Mouse (Mus musculus) T-cell, adult 66 days (primary cell): Measurements from ENCODE around the gene Scgb2b7. TPM values are rescaled to one million over a fixed set of nuclear protein-coding genes. Genes with fewer than 3 reads are reported as not detected.

ENCODE experiments used
- total RNA-seq, 2 experiments: library from RNA; stranded (reverse); gene quantifications; 3 replicates in 1 of 2; 4 replicates in 1 of 2; pipeline ENCODE4 v1.2.4; 2023

Gene Scgb2b7
- not detected for total RNA-seq

GRCm38 (mm10) chr7:31705657-31706056, at the start of gene Scgb2b7:
Scgb2b7 (minus strand) TSS chr7:31705757.

DNA sequence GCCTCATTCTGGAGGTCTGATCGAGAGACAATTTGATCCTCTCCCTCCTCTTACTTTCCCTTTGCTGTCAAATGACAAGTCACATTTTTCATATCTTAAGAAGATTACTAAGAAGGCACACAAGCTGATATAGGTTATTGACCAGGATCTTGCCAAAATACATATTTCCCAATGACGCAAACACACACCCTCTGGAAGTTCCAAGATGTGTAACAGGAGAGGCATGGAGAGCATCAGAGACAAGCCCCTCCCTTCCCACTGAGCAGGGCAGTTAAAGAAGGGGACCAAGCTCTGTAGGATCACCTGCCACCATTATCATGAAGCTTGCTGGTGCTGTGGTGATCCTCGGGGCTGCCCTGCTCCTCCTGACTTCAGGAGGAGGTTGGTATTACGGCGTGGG, 6.8 kb upstream of the Scgb2b7 start, which contains the start of gene Scgb1b7:
TSS of gene Scgb1b7 (plus strand) at position 301 of the 400 bp plus-strand sequence.

Other genes starting within 250 kb of the Scgb2b7 start
- gene Scgb1b7, start 6.9 kb upstream of the Scgb2b7 start, total RNA-seq, result not detected